Mouse (Mus musculus): ENCODE measurements around the gene Pnn. TPM values are rescaled to one million over a fixed set of nuclear protein-coding genes. Genes with fewer than 3 reads are reported as not detected.
A peak's percentile ranks its signal among the peaks of the same experiment; 100 is the strongest.

The Pnn gene
- polyA plus RNA-seq (2015; fragmentation: Nextera tagmentation; extraction: Ambion mirVana): 109 and 120 TPM in 2 replicates

DNA sequence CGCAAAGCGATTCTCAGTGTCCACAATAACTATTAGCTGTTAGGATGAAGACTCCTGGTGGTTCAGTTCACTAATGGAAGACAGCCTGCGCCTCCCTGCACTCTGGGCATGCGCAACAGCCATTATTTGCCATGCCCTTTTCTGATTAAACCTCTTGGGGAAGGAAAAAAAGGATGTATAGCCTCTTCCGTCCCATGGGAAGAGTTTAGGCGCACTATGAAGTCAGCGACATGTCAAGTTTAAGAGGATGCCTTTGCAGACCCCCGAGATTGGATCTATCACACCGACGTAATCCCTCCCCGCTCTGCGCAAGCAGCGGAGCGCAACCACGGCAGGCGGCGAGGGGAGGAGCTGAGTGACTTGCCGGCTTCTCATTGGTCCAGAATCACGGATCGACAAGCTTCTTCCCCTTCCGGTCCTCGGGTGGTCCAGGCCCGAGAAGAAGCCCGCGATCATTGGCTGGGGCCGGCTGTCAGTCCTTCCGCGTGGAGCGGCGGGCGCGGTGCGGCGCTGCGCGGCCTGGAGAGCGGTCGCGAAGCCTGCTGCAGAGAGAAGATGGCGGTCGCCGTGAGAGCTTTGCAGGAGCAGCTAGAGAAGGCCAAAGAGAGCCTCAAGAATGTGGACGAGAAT, at the start of gene Pnn:
Gene Pnn, plus strand, starts transcription at position 437 of the 630 bp plus-strand sequence.
- WGBS: 0% methylated on average over 43 of the region's 43 CpGs
- peak within 1 kb of the TSS; percentile 100 for H3K9ac ChIP-seq (replicated peaks)
- peak within 1 kb of the TSS; percentile 85 for H3K4me2 ChIP-seq (replicated peaks)
- peak within 1 kb of the TSS; percentile 100 for H3K4me3 ChIP-seq (replicated peaks)
- H3K4me1 ChIP-seq (replicated peaks): peaks cover 14% of the 10 kb centered on the region
- no peaks in the 10 kb centered on the region for H3K27me3 ChIP-seq
- H3K9me3 ChIP-seq: no peaks in the 10 kb centered on the region
- peaks cover 32% of the 10 kb centered on the region for H3K36me3 ChIP-seq
- peak within 1 kb of the TSS; percentile 90 for H3K27ac ChIP-seq
- peak; percentile 100 for ATAC-seq

DNA sequence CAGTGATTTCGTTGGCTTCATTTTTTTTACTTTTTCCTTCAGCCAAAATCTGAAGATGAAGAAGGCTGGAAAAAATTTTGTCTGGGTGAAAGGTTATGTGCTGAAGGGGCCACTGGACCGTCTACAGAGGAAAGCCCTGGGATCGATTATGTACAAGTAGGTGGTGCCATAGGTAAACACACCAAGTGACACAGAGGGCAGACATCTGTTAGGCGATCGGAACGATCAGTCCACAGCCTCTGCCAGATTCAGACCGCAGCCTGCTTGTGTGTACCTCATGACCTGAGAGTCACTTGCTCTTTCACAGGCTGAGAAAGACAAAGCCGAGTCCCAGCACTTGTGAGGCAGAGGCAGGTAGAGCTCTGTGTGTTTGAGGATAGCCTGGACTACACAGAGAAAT, 48.7 kb upstream of the Pnn start:
- Histone ChIP-seq H3K4me2 (replicated peaks) (no peak overlapping the region), H3K9me3 (no peaks in the 10 kb centered on the region), H3K4me1 (replicated peaks) (0 out of 2 replicates have a peak, but pooled peaks cover 6% of the 10 kb centered on the region), H3K9ac (replicated peaks) (no peak overlapping the region), H3K27me3 (no peaks in the 10 kb centered on the region), H3K27ac (no peak overlapping the region), H3K4me3 (replicated peaks) (no peak overlapping the region), H3K36me3 (peaks cover 35% of the 10 kb centered on the region)
- WGBS: 94% methylated on average over 8 of the region's 8 CpGs
- no peak for ATAC-seq

DNA sequence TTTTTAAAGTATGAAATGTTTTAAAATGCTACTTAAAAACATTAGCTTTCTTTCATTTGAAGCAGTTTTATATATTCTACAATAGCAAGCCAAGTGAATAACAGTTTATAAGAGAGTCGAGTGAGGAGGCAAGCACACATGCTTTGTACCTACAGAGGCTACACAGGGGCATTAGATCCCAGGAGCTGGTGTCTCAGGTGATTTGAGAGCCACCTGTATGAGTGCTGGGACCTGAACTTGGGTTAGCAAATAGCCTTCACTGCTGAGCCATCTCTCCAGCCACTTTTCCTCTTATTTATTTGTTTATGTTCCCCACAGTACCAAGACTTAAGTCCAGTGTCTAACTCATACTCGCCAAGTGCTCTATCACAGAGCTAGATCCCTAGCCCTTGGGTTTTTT, 46.8 kb upstream of the Pnn start:
- Histone ChIP-seq H3K9ac (replicated peaks) (no peak overlapping the region), H3K9me3 (no peaks in the 10 kb centered on the region), H3K4me2 (replicated peaks) (no peak overlapping the region), H3K4me3 (replicated peaks) (no peak overlapping the region), H3K27me3 (no peaks in the 10 kb centered on the region), H3K4me1 (replicated peaks) (no peaks in the 10 kb centered on the region), H3K27ac (no peak overlapping the region), H3K36me3 (peaks cover 45% of the 10 kb centered on the region)
- no peak for ATAC-seq
- WGBS: 92% methylated on average over 2 of the region's 2 CpGs

DNA sequence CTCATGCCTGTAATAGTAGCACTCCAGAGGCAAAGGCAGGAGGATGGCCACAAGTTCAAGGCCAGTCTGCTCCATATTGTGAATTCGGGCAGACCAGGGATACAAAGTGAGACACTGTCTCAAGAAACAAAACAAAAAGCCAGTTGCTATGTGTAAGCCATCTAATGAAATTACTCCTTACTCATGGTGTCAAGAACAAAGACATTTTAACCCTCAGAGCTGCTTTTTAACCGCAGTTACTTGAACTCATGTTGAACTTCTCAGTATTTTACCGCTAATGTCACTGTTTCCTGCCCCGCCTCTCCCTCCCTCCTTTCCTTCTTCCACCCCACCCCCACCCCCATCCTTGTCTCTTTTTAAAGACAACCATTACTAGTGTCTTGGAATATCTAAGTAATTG, 45.4 kb upstream of the Pnn start:
- H3K4me1 ChIP-seq (replicated peaks): no peaks in the 10 kb centered on the region
- peaks cover 47% of the 10 kb centered on the region for H3K36me3 ChIP-seq
- H3K27me3 ChIP-seq: no peaks in the 10 kb centered on the region
- H3K4me3 ChIP-seq (replicated peaks): no peak overlapping the region
- no peak overlapping the region for H3K27ac ChIP-seq
- H3K4me2 ChIP-seq (replicated peaks): no peak overlapping the region
- ATAC-seq: no peak
- H3K9me3 ChIP-seq: no peaks in the 10 kb centered on the region
- 91% methylated on average over 4 of the region's 4 CpGs for WGBS
- H3K9ac ChIP-seq (replicated peaks): no peak overlapping the region

DNA sequence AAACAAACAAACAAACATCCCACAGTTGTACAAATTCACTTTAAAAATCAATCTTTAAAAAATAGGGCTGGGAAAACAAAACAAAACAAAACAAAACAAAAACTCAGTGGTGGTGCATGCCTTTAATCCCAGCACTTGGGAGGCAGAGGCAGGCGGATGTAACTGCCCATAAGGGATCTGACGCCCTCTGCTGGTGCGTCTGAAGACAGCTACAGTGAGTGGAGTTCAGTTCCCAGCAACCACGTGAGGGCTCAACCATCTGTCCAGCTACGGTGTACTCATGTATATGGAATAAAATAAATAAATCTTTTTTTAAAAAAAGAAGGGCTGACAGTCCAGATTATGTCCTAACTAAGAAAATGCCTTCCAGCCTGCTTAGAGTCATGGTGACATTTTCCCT, 34.6 kb upstream of the Pnn start:
- Histone ChIP-seq H3K27me3 (no peaks in the 10 kb centered on the region), H3K9ac (replicated peaks) (no peak overlapping the region), H3K36me3 (peaks cover 19% of the 10 kb centered on the region), H3K9me3 (no peaks in the 10 kb centered on the region), H3K4me3 (replicated peaks) (no peak overlapping the region), H3K27ac (no peak overlapping the region), H3K4me1 (replicated peaks) (no peaks in the 10 kb centered on the region), H3K4me2 (replicated peaks) (no peak overlapping the region)
- 72% methylated on average over 5 of the region's 5 CpGs for WGBS
- ATAC-seq: no peak

DNA sequence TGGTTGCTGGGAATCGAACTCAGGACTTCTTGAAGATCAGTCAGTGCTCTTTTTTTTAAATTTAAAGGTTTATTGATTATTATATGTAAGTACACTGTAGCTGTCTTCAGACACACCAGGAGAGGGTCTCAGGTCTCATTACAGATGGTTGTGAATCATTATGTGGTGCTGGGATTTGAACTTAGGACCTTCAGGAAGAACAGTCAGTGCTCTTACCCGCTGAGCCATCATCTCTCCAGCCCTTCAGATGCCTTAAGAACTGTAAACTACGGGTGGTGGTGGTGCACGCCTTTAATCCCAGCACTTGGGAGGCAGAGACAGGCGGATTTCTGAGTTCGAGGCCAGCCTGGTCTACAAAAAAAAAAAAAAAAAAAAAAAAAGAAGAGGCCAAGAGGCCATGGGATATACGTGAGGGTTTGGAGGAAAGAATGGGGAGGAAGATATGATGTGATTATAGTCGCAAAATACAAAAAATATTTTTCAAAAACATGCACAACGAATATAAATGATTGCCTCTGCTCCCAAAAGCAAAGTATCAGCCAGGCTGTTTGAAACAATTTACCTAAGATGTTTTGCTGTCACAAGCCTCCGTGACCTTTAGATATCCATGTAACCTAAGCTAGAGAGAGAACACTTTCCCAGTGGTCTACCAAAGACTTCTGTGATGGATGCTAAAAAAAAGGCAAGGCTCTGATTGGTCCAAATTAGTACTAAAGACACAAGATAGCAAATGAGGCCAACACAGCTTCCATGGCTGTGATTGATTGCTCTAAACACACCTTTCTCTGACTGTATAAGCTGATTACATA, 27.3 kb upstream of the Pnn start:
- peaks cover 6% of the 10 kb centered on the region for H3K4me1 ChIP-seq (replicated peaks)
- H3K9ac ChIP-seq (replicated peaks): no peak overlapping the region
- H3K27me3 ChIP-seq: no peaks in the 10 kb centered on the region
- ATAC-seq: no peak
- H3K4me3 ChIP-seq (replicated peaks): no peak overlapping the region
- no peak overlapping the region; the same call in 1 of the 2 replicates for H3K27ac ChIP-seq
- H3K9me3 ChIP-seq: no peaks in the 10 kb centered on the region
- WGBS: 69% methylated on average over 10 of the region's 10 CpGs
- H3K36me3 ChIP-seq: peaks cover 27% of the 10 kb centered on the region
- H3K4me2 ChIP-seq (replicated peaks): no peak overlapping the region

DNA sequence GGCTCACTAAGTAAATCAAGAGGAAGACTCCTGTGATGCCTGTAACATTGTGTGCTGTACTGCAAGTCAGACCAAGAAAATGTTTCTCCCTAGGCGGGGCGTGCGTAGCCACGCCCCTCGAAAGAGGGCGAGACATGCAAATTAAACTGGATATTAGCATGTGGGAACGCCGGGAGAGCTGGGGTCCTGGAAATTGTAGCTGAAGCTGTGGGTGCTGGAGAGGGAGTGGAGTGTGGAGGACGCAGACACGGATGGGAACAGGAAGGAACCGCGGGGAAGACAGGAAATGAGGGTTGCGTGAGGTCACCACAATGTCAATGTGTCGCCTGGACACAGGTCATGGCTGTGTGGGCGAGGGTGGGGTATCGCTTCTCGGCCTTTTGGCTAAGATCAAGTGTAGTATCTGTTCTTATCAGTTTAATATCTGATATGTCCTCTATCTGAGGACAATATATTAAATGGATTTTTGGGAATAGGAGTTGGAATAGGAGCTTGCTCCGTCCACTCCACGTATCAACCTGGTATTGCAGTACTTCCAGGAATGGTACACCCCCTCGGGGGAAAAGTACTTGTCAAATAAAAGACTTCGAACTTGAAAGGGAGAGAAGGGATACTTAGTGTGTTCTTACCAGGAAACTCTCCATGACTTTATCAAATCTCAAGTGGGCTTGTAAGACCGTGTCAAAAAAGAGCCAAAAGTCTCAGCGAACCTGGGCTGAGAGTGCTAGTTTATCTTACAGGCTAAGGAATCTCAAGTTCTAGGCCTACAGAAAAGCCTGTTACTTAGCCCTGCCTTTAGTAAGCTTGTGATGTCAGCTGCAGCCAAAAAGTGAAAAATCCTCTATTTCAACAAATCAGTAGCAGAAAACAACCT, 26.5 kb upstream of the Pnn start:
- peak overlapping the region; percentile 40 for H3K4me2 ChIP-seq (replicated peaks)
- no peaks in the 10 kb centered on the region for H3K9me3 ChIP-seq
- peak; percentile 90 for ATAC-seq
- WGBS: 4% methylated on average over 23 of the region's 23 CpGs
- H3K27ac ChIP-seq: peak overlapping the region; percentile 63
- peaks cover 6% of the 10 kb centered on the region for H3K4me1 ChIP-seq (replicated peaks)
- H3K9ac ChIP-seq (replicated peaks): no peak overlapping the region
- peaks cover 33% of the 10 kb centered on the region for H3K36me3 ChIP-seq
- H3K4me3 ChIP-seq (replicated peaks): peak overlapping the region; percentile 10; the same call in 1 of the 2 replicates
- H3K27me3 ChIP-seq: no peaks in the 10 kb centered on the region

DNA sequence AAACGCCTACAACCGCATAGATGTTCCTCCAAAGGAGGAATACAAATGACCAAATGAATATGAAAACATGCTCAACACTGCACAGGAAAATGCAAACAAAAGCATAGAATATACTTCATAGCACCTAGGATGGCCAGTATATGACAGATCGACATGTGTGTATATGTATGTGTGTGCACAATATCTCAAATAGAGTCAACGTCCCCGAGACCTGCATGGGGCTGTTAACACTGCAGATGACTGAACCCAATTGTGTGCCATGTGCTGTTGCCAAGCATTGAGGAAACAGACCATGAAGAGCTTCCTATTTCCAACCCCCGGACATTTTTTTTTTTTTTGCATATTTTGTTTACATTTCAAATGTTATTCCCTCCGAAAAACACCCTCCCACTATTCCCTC, 25.8 kb upstream of the Pnn start:
- H3K27me3 ChIP-seq: no peaks in the 10 kb centered on the region
- ATAC-seq: 0 out of 2 replicates have a peak, but pooled peaks have one; percentile 44
- H3K4me3 ChIP-seq (replicated peaks): no peak overlapping the region
- no peak overlapping the region for H3K4me2 ChIP-seq (replicated peaks)
- peak overlapping the region; percentile 7; the same call in 1 of the 2 replicates for H3K27ac ChIP-seq
- no peak overlapping the region for H3K9ac ChIP-seq (replicated peaks)
- H3K9me3 ChIP-seq: no peaks in the 10 kb centered on the region
- peaks cover 38% of the 10 kb centered on the region for H3K36me3 ChIP-seq
- 29% methylated on average over 7 of the region's 7 CpGs for WGBS
- H3K4me1 ChIP-seq (replicated peaks): peaks cover 6% of the 10 kb centered on the region

DNA sequence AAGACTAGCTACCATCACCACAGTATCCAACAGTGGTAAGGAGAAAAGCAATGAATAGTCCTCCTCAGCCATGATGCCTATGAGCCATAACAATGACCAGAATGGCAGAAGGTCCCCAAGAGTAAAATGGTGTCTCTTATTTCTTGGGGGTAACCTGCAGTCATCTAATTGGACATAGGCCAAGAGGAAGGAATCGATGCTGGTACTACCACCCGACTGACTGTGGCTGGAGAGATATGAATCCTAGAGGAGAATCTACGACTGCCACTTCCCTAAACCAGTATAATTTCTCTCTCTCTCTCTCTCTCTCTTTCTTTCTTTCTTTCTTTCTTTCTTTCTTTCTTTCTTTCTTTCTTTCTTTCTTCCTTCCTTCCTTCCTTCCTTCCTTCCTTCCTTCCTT, 14.2 kb upstream of the Pnn start:
- Histone ChIP-seq H3K36me3 (peaks cover 47% of the 10 kb centered on the region), H3K9ac (replicated peaks) (no peak overlapping the region), H3K4me1 (replicated peaks) (0 out of 2 replicates have a peak, but pooled peaks cover 3% of the 10 kb centered on the region), H3K9me3 (no peaks in the 10 kb centered on the region), H3K27me3 (no peaks in the 10 kb centered on the region), H3K27ac (no peak overlapping the region), H3K4me2 (replicated peaks) (no peak overlapping the region), H3K4me3 (replicated peaks) (no peak overlapping the region)
- ATAC-seq: no peak
- WGBS: 99% methylated on average over 3 of the region's 3 CpGs

DNA sequence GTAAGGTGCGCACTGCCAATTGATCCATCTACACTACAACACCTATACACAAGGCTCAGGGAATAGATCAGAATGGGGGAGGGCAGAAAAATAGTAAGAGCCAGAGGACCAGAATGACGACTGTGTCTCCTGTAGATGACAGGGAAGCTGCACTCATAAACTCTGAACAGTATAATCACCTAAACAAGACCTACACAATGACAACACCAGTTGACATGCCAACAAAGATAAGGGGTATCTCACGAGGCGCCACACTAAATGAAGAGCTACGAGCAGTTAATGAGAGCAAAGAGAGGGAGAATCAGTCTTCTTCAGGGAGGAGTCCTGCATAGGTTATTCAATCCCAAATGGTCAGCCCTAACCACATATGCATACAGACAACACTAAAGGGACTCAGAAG, 13.5 kb upstream of the Pnn start:
- Histone ChIP-seq H3K9me3 (no peaks in the 10 kb centered on the region), H3K4me2 (replicated peaks) (no peak overlapping the region), H3K9ac (replicated peaks) (no peak overlapping the region), H3K27me3 (no peaks in the 10 kb centered on the region), H3K36me3 (peaks cover 48% of the 10 kb centered on the region), H3K27ac (no peak overlapping the region), H3K4me3 (replicated peaks) (no peak overlapping the region), H3K4me1 (replicated peaks) (peaks cover 7% of the 10 kb centered on the region; the same call in 1 of the 2 replicates)
- WGBS: 90% methylated on average over 5 of the region's 5 CpGs
- ATAC-seq: no peak

DNA sequence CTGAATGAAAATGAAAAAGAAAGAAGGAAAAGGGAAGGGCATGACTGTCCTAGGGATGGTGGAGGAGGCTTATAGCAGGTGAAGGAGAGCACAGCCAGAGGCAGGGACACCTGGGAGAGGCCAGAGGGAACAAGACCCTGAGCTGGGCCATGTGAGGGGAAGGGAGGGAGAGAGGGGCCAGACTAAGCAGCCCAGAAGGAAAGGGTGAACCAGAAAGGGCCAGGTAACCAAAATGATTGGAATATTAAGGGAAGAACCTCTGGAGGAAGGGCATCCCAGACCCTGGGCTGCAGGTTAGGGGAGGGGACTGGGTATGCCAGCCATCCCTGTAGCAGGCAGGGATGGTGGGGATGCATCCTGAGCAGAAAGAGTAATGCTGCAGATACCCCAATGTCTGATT, 12.7 kb upstream of the Pnn start:
- H3K36me3 ChIP-seq: peaks cover 48% of the 10 kb centered on the region

More for the DNA sequence above, 12.7 kb upstream of the Pnn start:
- no peak overlapping the region for H3K4me3 ChIP-seq (replicated peaks)
- H3K4me2 ChIP-seq (replicated peaks): no peak overlapping the region
- peaks cover 16% of the 10 kb centered on the region for H3K4me1 ChIP-seq (replicated peaks)
- no peak overlapping the region for H3K9ac ChIP-seq (replicated peaks)
- H3K27me3 ChIP-seq: no peaks in the 10 kb centered on the region
- H3K27ac ChIP-seq: no peak overlapping the region
- ATAC-seq: no peak
- no peaks in the 10 kb centered on the region for H3K9me3 ChIP-seq
